Mouse (Mus musculus): Measurements from ENCODE around the gene Ifitm3. TPM values are rescaled to one million over a fixed set of nuclear protein-coding genes. Genes with fewer than 3 reads are reported as not detected.
"Not testable (repeated sequence)": the region's sequence is repeated elsewhere in the genome, so short reads cannot be mapped to it uniquely, and the experiment has no call there.

Gene Ifitm3
- polyA plus RNA-seq, 1 experiment from 2014 or later = 166 TPM

DNA sequence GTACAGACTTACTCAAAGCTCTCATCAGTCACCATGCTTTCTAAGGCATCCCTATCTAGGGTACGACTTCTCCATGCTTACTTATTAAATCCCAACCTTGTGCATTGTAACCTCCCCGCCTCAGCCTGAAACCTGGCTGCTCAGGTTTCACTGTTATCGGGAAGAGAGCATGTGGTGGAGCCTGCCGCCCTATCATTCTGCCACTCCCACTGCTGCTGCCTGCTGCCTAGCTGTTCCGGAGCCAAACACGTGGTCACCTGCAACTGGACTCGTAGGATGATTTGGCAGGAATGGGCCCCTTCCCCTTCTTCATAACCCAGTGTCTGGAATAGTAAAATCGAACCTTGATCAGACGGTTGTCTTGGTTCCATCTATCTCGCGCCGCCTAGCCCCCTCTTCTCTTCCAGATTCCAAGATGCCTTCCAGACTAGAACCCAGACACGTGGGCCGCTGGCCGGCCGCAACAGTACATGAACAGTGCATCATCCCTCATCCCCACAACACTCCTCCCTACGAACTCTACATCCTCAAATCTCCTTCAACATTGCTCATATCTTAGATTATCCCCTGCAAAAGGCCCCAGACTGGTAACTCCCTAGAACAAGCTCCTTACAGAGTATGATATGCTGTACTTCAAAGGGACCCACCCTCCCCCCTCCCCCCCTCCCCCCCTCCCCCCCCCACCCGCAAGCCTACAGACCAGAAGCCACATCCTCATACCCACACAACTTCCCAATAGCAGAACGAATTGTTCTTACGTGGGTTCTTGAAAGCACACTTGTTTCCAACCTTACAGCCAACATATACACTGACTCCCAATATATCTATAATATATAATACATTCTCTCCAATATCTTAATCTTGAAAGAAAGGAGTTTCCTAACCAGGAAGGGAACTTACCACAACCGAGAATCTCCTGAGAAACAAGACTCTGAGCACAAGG, 27.8 kb upstream of the Ifitm3 start:
- WGBS = 69% methylated on average over 20 of the region's 21 CpGs
- H3K36me3 ChIP-seq (ENCODE audit: control insufficient read depth, insufficient read depth, low read length) = no peaks in the 10 kb centered on the region
- H3K4me1 ChIP-seq (ENCODE audit: control insufficient read depth, insufficient read depth, low read length) = 0 out of 2 replicates have a peak, but pooled peaks cover 3% of the 10 kb centered on the region
- H3K4me2 ChIP-seq (replicated peaks; ENCODE audit: low read depth, low read length) = no peak overlapping the region
- no peak overlapping the region for H3K4me3 ChIP-seq (ENCODE audit: low read length)
- H3K27me3 ChIP-seq (ENCODE audit: control insufficient read depth, insufficient read depth, low read length) = no peaks in the 10 kb centered on the region
- H3K27ac ChIP-seq (ENCODE audit: low read depth, low read length) = no peak overlapping the region
- no peak overlapping the region for H3K9ac ChIP-seq (ENCODE audit: low read depth, low read length)
- H3K9me3 ChIP-seq (ENCODE audit: control insufficient read depth, low read length) = no peaks in the 10 kb centered on the region
- no peak for ATAC-seq (ENCODE audit: low FRiP score, low TSS enrichment)

- not testable (repeated sequence) for ATAC-seq (ENCODE audit: low FRiP score, low TSS enrichment); H3K9ac ChIP-seq (ENCODE audit: low read depth, low read length); H3K27ac ChIP-seq (ENCODE audit: low read depth, low read length); H3K36me3 ChIP-seq (ENCODE audit: control insufficient read depth, insufficient read depth, low read length); H3K4me2 ChIP-seq (replicated peaks; ENCODE audit: low read depth, low read length); H3K4me1 ChIP-seq (ENCODE audit: control insufficient read depth, insufficient read depth, low read length); H3K27me3 ChIP-seq (ENCODE audit: control insufficient read depth, insufficient read depth, low read length); H3K9me3 ChIP-seq (ENCODE audit: control insufficient read depth, low read length); H3K4me3 ChIP-seq (ENCODE audit: low read length)
- 87% methylated on average over 1 of the region's 2 CpGs for WGBS
These were observed 26.1 kb upstream of the Ifitm3 start for GRCm38 (mm10) chr7:141036624-141037023.

DNA sequence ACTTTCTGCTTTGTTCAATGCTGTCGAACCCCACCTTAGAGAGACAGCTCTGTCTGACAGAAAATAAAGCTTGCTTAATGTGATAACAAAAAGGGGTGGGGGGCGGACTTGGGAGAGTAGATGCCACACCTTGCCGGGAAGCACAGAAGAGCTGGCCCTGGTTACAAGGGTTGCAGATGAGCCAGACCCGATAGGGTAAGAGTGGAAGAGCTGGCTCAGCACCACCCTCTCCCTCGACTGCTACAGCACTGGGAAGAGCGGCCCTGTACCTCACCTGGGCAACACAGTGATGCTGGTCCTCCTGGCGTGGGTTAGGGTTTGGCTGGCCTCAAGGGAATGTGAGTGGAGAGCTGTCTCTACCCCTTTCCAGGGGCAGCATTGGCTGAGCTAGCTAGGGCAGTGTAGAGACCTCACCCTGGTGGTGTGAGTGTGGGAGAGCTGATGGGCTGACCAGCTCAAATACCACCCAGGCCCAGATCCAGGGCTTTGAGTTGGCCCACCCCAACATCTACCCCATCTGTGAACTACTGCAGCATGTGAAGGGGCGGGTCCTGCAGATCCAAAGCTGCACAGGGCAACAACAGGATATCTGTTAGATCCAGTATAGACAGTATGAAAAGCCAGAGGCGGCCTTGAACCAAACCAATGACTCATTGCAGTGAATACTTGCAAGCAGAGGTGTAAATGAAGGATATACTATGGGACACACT, 22.0 kb upstream of the Ifitm3 start:
- no peak for ATAC-seq (ENCODE audit: low FRiP score, low TSS enrichment)
- H3K9ac ChIP-seq (ENCODE audit: low read depth, low read length) = no peak overlapping the region
- no peak overlapping the region for H3K4me2 ChIP-seq (replicated peaks; ENCODE audit: low read depth, low read length)
- H3K4me1 ChIP-seq (ENCODE audit: control insufficient read depth, insufficient read depth, low read length) = no peaks in the 10 kb centered on the region
- H3K27ac ChIP-seq (ENCODE audit: low read depth, low read length) = no peak overlapping the region
- no peak overlapping the region for H3K4me3 ChIP-seq (ENCODE audit: low read length)
- no peaks in the 10 kb centered on the region for H3K27me3 ChIP-seq (ENCODE audit: control insufficient read depth, insufficient read depth, low read length)
- no peaks in the 10 kb centered on the region for H3K9me3 ChIP-seq (ENCODE audit: control insufficient read depth, low read length)
- 80% methylated on average over 9 of the region's 9 CpGs for WGBS
- no peaks in the 10 kb centered on the region for H3K36me3 ChIP-seq (ENCODE audit: control insufficient read depth, insufficient read depth, low read length)

DNA sequence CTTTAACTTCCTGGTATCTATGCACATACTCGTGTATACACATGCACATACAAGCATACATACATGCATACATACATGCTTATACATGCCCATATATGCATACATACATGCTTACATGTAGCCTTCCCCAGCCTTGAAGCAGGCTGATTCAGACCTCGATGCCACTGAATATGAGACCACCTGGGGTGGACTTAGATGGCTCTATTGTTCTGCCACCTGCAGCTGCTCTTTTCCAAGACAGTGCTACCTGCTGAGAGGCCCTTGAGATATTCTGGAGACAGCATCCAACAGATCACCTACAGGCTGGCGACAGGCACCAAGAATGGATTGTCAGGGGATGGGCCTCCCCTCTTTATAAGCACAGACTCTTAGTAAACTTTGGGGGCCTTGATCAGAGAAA, 19.8 kb upstream of the Ifitm3 start:
- WGBS = 58% methylated on average over 3 of the region's 3 CpGs
- no peaks in the 10 kb centered on the region for H3K27me3 ChIP-seq (ENCODE audit: control insufficient read depth, insufficient read depth, low read length)
- 0 out of 2 replicates have a peak, but pooled peaks cover 3% of the 10 kb centered on the region for H3K4me1 ChIP-seq (ENCODE audit: control insufficient read depth, insufficient read depth, low read length)
- H3K9me3 ChIP-seq (ENCODE audit: control insufficient read depth, low read length) = no peaks in the 10 kb centered on the region
- ATAC-seq (ENCODE audit: low FRiP score, low TSS enrichment) = no peak
- H3K4me2 ChIP-seq (replicated peaks; ENCODE audit: low read depth, low read length) = no peak overlapping the region
- H3K9ac ChIP-seq (ENCODE audit: low read depth, low read length) = no peak overlapping the region
- no peak overlapping the region for H3K27ac ChIP-seq (ENCODE audit: low read depth, low read length)
- no peak overlapping the region for H3K4me3 ChIP-seq (ENCODE audit: low read length)
- H3K36me3 ChIP-seq (ENCODE audit: control insufficient read depth, insufficient read depth, low read length) = no peaks in the 10 kb centered on the region

GRCm38 (mm10) chr7:141028831-141029230, 18.3 kb upstream of the Ifitm3 start, which contains the start of gene Gm17387:
Gene Gm17387, plus strand, starts transcription at chr7:141029131.
- Histone ChIP-seq H3K4me1 (ENCODE audit: control insufficient read depth, insufficient read depth, low read length) (0 out of 2 replicates have a peak, but pooled peaks cover 3% of the 10 kb centered on the region), H3K4me2 (replicated peaks; ENCODE audit: low read depth, low read length) (no peak within 1 kb of the TSS), H3K36me3 (ENCODE audit: control insufficient read depth, insufficient read depth, low read length) (no peaks in the 10 kb centered on the region), H3K9ac (ENCODE audit: low read depth, low read length) (no peak within 1 kb of the TSS), H3K4me3 (ENCODE audit: low read length) (no peak within 1 kb of the TSS), H3K27me3 (ENCODE audit: control insufficient read depth, insufficient read depth, low read length) (no peaks in the 10 kb centered on the region), H3K9me3 (ENCODE audit: control insufficient read depth, low read length) (no peaks in the 10 kb centered on the region), H3K27ac (ENCODE audit: low read depth, low read length) (no peak within 1 kb of the TSS)
- 88% methylated on average over 2 of the region's 2 CpGs for WGBS
- ATAC-seq (ENCODE audit: low FRiP score, low TSS enrichment) = no peak

GRCm38 (mm10) chr7:141026740-141027098, 16.1 kb upstream of the Ifitm3 start:
- H3K9me3 ChIP-seq (ENCODE audit: control insufficient read depth, low read length) = no peaks in the 10 kb centered on the region
- H3K4me2 ChIP-seq (replicated peaks; ENCODE audit: low read depth, low read length) = no peak overlapping the region
- H3K36me3 ChIP-seq (ENCODE audit: control insufficient read depth, insufficient read depth, low read length) = no peaks in the 10 kb centered on the region
- no peak overlapping the region for H3K9ac ChIP-seq (ENCODE audit: low read depth, low read length)
- 66% methylated on average over 5 of the region's 5 CpGs for WGBS
- H3K27ac ChIP-seq (ENCODE audit: low read depth, low read length) = no peak overlapping the region
- 0 out of 2 replicates have a peak, but pooled peaks cover 3% of the 10 kb centered on the region for H3K4me1 ChIP-seq (ENCODE audit: control insufficient read depth, insufficient read depth, low read length)
- H3K4me3 ChIP-seq (ENCODE audit: low read length) = no peak overlapping the region
- no peak for ATAC-seq (ENCODE audit: low FRiP score, low TSS enrichment)
- H3K27me3 ChIP-seq (ENCODE audit: control insufficient read depth, insufficient read depth, low read length) = no peaks in the 10 kb centered on the region

- Histone ChIP-seq H3K4me3 (ENCODE audit: low read length) (no peak overlapping the region), H3K4me2 (replicated peaks; ENCODE audit: low read depth, low read length) (no peak overlapping the region), H3K4me1 (ENCODE audit: control insufficient read depth, insufficient read depth, low read length) (0 out of 2 replicates have a peak, but pooled peaks cover 3% of the 10 kb centered on the region), H3K27ac (ENCODE audit: low read depth, low read length) (no peak overlapping the region), H3K36me3 (ENCODE audit: control insufficient read depth, insufficient read depth, low read length) (no peaks in the 10 kb centered on the region), H3K9me3 (ENCODE audit: control insufficient read depth, low read length) (no peaks in the 10 kb centered on the region), H3K9ac (ENCODE audit: low read depth, low read length) (no peak overlapping the region), H3K27me3 (ENCODE audit: control insufficient read depth, insufficient read depth, low read length) (no peaks in the 10 kb centered on the region)
- WGBS = 62% methylated on average over 6 of the region's 6 CpGs
- ATAC-seq (ENCODE audit: low FRiP score, low TSS enrichment) = no peak
These were observed 15.6 kb upstream of the Ifitm3 start for GRCm38 (mm10) chr7:141026097-141026739.

DNA sequence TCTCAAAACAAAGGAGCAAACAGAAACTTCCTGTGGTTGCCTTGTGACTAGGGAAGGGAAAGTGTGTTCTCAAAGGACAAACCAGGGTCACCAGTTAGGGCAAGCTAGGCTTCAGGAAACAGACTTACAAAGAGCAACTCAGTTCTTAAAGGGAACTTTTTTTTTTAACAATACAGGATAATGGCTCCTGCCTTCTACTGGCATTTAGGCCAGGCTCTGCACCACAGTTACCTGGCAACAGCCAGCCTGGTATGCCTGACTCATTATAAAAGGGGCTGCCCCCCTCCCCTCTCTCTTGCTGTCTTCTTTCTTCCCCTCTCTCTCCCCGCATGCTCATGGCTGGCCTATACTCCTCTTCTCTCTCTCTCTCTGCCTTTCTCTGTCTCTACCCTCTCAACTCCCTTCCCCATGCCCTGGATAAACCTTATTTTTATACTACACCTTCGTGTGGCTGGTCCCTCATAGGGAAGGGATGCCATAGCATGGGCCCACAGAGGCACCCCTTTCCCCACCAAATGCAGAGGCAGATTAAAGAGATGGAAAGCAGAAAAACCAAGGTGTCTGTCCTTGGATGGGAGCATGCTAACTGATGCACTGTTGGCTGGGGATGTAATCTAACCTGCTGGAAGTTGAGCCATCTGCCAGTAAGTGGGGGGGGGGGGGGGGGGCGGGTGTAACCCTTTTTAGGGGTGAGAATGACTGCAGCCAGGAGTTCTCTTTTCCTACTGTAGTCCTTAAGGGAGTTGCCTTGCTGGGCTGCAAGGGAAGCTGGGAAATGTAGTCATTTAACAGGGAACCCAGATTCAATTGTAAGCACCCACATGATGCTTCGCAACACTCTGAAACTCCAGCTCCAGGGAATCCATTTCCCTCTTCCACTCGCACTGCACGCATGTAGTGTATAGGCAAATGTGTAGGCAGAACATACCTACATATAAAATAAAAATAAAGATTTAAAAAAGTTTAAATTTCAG, 14.6 kb upstream of the Ifitm3 start:
- Histone ChIP-seq H3K4me2 (replicated peaks; ENCODE audit: low read depth, low read length) (no peak overlapping the region), H3K4me3 (ENCODE audit: low read length) (no peak overlapping the region), H3K9ac (ENCODE audit: low read depth, low read length) (no peak overlapping the region), H3K9me3 (ENCODE audit: control insufficient read depth, low read length) (no peaks in the 10 kb centered on the region), H3K27me3 (ENCODE audit: control insufficient read depth, insufficient read depth, low read length) (no peaks in the 10 kb centered on the region), H3K27ac (ENCODE audit: low read depth, low read length) (no peak overlapping the region), H3K4me1 (ENCODE audit: control insufficient read depth, insufficient read depth, low read length) (0 out of 2 replicates have a peak, but pooled peaks cover 3% of the 10 kb centered on the region), H3K36me3 (ENCODE audit: control insufficient read depth, insufficient read depth, low read length) (no peaks in the 10 kb centered on the region)
- 58% methylated on average over 6 of the region's 6 CpGs for WGBS
- ATAC-seq (ENCODE audit: low FRiP score, low TSS enrichment) = no peak

Data from kidney, embryonic 14.5 days (tissue).